Mouse (Mus musculus): ENCODE measurements around the gene Evpl.

Gene Evpl

DNA sequence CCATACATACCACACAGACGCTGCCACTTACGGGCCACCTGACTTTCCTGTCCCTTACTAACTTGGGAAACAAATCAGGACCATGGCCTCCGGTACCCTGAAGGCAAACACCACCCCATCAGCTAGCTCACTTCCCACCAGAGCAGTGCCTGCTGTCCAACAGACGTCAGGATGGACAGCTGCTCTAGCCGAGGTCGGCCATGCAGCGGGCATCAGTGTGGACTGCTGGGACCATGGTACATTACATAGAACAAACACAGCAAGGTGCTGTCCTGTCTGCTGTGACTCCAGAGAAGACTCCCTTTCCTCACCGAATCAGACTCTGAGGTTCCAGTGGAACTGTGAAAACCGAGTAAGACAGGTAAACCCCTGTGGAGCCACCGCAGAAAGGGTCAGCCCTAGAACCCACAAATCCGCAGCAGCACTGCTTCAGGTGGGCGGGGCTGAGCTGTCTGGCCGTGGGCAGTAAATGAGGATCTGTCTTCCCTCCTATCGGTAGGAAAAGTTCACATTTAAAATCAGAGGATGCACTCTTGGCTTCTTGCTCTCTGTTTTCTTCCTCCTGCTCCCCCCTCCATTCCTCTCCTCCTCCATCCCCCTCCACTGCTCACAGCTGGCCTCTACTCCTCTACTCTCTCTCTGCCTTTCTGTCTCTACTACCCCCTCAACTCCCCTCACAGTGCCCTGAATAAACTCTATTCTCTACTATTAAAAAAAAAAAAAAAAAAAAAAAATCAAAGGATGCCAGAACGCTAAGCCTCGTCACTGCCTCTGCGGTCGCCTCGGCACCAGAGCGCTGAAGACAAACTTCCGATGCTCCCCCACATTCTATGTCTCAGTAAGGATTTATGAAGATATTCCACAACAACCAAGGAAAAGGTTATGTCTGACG, 17.5 kb upstream of the Evpl start:
- no peak for DNase-seq (ENCODE audit: low read depth, low spot score)

DNA sequence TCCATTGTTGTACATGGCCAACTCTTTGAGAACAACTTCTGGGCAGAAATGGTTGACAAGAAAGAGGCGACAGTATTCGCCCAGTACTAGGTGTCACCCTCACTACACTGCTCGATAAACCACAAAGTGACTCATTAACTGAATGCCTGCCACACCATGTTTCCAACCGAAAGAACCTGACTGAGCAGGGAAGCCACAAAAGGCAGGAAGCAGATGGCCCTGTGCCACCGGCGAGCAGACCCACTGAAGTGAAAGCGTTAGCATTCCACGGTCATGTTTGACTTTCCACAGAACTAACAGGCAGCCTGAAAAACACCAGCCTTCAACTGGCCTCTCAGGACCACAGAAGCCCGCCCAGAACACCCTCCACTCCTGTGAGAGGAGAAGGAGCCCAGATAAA, 16.8 kb upstream of the Evpl start:
- DNase-seq (ENCODE audit: low read depth, low spot score): no peak

DNA sequence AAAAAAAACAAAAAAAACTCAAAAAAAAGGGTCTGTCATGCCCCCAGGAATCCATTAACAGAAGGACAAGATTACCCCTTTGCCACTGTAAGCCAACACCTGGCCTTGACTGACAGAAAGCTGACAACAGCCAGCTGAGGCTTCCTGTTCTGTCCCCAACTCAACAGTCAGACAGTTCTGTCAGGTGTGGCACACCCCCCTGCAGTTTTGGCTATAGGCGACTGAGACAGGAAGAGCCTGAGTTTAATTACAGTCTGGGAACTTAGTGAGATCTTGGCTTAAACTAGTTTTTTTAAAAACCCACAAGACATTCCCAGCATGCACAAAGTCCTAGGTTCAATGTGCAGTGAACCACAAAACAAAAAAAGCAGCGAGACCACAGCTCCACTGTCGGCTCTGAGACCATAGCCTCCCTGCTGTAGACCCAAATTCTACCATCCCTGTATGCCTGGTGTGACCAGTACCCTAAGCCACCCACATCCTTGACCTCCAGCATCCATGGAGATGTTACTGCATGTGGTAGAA, 15.3 kb upstream of the Evpl start:
- no peak for DNase-seq (ENCODE audit: low read depth, low spot score)

DNA sequence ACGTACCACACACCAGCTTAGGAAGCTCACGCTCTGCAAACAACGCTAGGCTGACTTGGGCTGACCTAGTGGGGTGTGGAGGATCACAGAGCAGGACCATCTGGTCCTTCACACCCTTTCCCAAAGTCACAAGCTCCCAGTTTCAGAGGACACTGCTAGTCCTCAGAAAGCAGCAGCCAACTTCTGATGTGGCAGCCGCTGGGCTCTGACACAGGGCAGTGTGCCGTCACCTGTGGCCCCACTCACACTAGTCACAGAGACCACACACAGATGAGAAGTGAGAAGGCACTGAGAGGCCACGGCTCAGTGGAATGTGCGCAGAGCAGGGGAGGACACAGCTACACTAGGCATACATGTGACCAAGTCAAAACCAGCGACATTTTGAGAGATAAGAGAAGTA, 13.0 kb upstream of the Evpl start:
- DNase-seq (ENCODE audit: low read depth, low spot score): no peak

DNA sequence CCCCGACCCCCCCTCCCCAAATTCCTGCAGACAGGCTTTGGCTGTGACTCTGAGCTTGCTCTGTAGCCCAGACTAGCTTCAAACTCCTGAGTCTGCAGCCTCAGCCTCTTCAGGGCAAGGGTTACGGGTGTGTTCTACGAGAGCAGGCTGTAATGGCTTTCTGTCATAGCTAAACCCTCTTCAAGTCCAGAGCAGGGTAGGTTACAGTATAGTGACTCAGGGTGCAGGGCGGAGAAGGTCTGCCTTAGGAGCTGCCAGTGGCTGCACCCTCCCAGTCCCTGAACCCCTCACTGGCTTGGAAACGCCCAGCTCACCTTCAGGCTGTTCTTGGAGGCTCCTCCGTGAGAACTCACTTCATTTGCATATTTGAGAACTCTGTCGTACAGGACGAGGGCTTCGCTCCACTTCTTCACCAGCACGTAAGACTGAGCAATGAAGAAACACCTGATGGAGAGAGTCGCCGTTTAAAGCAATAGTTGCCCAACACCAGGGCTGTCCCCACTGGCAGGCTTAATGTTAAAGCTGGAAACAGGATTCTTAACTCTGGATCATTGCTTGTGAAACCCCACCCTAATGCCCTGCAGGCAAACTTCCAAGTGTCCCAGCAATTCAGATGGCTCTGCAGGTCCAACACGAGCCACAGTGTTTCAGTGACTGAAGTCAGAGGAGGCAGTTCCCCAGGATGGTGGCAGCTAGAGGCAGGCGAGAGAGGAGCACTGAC, 9.8 kb upstream of the Evpl start:
- DNase-seq (ENCODE audit: low read depth, low spot score): peak; percentile 75

DNA sequence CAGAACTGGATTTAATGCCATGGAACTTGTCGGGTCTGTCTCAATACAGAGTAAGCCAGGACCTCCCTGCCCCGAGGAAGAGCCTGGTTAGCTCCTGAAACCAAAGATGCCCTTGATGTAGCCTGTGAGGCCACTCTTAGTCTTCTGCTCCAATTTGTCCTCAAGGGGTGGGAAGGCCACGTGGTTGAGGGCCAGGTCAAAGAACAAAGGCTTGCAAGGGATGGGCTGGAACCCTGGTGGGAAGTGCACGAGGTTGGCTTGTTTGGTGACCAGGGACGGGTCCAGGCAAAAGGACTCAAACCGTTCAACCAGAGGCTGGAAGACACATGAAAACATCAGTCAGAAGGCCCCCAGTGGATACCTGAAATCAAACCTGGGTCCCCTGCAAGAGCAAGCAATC, 7.7 kb upstream of the Evpl start:
- no peak for DNase-seq (ENCODE audit: low read depth, low spot score)

DNA sequence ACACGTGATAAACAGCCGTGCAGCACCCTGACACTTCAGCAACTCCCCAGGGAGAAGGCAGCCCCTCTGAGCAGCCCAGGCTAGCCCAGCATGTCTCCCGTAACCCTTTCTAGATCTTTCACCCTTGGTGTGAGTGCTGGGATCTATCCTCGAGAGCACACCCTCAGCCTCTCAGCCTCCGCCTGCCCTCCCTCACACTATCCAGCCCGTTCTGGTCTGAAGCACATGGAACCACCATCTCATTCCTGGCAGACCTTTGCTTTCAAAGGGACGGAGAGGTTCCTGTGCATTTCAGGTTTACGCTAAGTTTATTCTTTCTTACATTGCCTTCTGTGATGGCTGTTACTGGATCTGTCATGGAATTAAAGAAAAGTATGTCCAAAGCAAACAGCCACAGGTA, 6.7 kb upstream of the Evpl start:
- no peak for DNase-seq (ENCODE audit: low read depth, low spot score)

DNA sequence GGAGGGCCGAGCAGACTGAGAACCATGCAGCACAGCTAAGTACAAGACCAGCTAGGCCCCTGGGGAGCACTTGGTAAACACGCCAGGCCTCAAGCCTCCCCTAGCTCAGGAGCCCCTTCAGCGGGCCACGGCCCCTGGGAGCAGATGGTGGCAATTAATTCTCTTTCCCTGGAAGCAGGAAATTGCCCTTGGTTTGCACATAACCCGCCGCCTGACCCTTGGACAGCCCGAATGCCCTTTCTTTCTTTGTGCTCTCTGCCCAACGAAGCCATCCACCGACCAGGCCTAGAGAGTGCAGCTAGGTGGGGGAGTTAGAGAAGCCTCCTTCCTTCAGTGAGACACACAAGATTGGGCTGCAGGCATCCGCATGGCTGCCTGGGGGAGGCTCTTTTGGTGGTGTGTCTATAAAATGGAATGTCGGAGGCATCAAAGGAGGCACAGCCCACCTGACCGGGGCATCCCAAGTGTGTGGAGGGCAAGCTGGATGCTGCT, 3.9 kb upstream of the Evpl start:
- peak; percentile 27 for DNase-seq (ENCODE audit: low read depth, low spot score)

DNA sequence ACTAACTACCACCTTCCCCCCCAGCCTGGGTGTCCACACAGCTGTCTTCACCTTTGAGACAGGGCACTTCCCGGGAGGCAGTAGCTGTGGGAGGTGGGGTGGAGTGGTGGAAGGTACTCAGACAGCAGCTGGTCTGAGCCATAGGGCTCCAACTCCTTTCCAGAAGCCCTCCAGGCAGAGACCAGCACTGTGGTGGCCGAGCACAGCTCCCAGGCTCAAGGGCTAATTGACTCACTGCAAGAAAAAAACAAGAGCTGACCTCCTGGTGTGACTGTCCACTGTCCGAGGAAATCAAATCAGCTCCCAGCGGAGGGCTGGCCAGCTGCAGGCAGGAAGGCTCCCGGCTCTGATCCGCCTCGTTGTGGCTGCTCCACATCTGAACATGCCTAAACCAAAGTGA, 1.9 kb upstream of the Evpl start:
- DNase-seq (ENCODE audit: low read depth, low spot score): no peak

DNA sequence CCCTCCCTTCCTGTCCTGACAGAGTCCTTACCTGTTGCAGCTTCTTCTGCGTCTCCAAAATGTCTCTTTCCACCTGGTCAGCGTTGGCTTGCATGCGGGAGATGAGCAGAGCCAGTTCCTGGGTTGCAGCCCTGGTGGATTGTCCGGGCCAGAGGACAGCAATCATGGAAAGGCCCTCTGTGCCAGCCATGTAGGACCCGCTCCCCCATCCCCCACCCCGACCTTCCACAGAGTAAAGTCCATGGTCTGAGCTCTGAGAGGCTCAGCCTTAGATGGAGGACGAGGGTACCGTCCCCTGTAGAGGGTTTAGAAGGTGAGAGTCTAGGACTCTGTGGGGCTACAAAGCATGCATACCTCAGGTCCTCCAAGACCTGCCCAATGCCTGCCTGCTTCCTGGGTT, 3.0 kb downstream of the Evpl start:
- DNase-seq (ENCODE audit: low read depth, low spot score): no peak

DNA sequence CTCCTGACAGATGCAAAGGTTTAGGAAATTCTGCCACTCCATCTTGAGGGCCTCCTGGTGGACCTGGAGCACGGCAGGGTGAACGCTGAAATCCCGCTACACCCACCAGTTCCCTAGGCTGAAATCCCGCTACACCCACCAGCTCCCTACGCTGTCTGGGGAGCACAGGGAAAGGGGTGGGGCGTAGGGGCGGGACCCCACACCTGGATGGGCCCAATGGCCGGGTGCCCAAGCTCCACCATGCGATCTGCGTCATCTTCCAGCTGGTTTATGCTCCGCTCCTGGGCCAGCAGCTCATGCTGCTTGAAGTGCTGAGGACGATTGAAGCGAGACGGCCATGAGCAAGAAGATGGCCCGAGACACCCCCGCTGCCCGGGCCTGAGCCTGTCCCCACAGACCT, 5.5 kb downstream of the Evpl start:
- DNase-seq (ENCODE audit: low read depth, low spot score): peak; percentile 45

DNA sequence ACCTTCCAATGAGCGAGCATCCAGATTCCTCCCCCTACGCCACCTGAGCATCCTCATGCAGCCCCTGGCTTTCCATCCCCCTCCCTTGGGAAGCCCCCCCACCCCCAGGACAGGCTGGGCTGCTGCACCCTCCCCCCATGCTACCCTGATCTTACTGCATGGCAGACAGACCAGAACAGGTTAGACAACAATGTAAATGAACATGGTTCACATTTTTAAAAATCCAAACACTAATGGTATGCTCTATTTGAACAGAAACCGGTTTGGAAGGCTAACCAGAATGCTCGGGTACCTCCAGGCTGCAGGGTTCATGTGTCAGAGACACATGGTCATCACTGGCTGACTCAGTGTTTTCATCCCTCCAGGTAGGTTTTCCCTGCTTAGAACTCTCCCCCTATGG, 9.2 kb downstream of the Evpl start:
- no peak for DNase-seq (ENCODE audit: low read depth, low spot score)

DNA sequence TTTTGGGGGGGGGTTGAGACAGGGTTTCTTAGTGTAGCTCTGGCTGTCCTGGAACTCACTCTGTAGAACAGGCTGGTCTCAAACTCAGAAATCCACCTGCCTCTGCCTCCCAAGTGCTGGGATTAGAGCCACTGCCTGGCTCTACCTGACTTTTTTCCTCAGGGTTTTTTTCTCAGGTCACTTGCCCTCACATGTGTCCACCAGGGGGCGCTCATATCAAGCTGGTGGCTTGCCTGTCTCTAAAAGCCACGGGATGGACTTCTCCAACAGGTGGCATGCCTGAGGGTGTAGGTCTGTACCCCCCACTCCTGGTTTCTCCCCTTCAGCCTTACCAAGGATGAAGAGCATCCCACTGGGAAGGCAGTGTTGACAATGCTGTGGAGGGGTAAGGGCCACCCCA, 11.5 kb downstream of the Evpl start:
- peak; percentile 88 for DNase-seq (ENCODE audit: low read depth, low spot score)

DNA sequence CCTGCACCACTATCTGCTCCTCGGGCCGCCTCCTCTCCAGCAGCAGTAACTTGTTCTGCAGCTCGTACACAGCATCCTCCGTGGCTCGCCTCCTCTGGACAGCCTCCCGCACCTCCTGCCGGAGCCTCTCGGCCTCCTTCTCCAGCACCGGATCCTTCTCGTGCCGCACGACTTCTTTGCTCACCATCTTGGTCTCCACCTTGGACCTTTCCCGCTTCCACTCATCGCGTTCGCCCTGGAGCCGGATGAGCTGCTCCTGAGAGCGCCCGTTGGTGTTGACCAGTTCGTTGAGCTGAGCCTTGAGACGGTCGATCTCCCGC, 15.2 kb downstream of the Evpl start:
- no peak for DNase-seq (ENCODE audit: low read depth, low spot score)

DNA sequence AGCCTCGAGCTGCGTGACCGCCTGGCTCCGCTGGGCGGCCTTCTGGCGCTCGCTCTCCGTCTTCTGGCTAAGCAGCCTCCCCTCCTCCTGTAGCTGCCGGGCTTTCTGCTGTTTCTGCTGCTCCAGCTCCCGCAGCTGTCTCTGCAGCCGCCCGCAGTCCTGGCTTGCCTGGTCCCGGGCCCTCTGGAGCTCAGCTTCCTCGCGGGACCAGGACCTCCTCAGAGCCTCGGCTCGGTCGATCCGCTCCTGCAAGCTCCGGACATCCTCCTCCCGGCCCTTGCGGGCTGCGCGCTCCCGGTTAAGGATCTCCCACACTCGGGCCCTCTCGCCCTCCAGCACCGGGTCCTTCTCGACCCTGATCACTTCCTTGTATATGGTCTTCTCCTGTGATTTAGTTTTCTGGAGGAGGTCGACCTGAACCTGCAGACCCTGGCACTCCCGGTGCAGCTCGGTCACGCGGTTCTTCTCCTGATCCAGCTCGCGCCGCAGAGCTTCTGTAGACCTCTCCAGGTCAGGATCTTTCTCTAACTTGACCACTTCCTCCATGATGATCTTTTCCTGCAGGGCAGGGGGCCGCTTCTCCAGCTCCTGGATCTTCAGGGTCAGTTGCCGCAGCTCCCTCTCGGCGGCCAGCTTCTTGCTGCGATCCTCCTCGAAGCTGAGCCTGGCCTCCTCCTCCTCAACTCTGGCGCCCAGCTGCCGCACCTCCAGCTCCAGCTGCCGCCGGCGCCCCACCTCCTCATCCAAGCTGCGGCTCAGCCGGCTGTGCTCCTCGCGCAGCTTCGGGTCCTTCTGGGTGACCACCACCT, 15.7 kb downstream of the Evpl start:
- DNase-seq (ENCODE audit: low read depth, low spot score): peak; percentile 69

DNA sequence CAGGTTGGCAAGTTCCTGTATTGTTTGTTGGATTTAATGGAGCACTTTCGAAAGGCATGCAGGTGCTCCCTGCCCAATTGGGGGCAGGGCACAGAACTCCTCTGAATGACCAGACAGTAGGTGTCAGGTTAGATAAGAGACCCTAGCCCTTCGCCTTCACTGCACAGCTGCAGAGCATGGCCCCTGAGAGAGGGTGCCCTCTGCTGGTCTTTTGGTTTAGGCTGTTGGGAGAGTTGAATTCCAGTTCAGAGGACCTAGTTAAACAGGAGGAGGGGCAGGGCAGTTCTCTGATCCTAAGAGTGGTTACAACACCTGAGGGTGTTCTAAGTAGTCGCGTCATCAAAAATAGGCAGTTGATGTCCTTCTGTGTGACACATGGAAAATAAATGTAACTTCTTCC, 18.0 kb downstream of the Evpl start:
- DNase-seq (ENCODE audit: low read depth, low spot score): peak; percentile 85

DNA sequence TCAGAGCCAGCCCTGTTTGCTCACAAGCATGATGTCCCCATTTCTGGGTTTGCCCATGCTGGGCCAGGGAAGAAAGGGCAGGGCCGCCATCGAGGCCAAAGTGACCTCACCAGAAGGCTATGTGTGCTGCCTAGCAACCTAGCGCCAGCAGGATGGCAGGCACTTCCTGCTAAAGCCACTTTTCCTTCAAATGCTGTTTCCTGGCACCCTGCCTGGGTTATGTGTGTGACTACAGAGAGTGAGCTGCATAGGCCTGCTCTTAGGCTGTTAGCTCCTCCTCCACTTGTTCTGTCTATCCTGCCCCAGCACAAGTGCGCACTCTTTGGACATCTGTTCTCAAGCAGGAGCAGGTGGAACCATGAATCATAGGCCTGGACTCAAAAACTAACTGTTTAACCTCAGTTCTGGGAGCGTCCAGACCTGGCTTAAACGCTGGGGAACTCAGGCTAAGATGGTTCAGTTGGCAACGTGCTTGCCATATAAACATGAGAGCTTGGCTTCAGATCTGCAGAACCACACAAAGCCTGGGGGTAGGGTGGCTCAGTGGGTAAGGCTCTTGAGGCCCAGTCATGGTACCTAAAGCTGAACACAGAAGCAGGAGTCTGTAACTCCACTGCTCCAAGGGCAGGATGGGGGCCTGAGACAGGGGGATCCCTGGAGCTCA, 19.0 kb downstream of the Evpl start:
- no peak for DNase-seq (ENCODE audit: low read depth, low spot score)

DNA sequence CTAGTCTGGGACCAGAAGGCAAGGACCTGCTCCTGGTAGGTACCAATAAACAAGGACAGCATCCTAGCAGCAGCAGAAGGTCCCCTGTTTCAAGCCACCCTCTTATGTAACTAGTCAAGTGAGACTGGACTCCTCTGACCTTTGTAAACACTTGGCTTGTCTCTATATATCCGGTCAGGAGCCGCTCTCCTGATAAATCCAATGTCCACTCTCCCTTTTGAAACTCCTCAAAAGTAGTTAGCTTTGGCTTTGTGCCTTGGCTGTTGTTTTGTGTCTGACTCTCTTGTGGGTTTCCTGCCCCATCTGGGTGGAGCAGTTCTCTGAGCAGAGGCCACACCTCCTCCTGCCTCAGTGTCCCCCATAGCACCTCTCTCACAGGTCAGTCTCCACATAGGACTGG, 19.6 kb downstream of the Evpl start:
- no peak for DNase-seq (ENCODE audit: low read depth, low spot score)

DNA sequence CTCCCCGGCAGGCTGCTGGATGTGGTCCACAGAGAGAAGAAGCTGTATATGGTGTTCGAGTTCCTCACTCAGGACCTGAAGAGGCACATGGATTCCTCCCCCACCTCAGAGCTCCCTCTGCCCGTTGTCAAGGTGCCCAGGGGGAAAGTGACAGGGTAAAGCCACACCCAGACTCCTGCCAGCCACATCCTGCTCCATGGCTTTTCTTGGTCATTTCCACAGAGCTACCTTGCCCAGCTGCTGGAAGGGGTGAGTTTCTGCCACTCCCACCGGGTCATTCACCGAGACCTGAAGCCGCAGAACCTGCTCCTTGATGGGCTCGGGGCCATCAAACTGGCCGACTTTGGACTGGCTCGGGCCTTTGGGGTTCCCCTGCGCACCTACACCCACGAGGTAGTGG, 21.3 kb downstream of the Evpl start:
- DNase-seq (ENCODE audit: low read depth, low spot score): no peak

DNA sequence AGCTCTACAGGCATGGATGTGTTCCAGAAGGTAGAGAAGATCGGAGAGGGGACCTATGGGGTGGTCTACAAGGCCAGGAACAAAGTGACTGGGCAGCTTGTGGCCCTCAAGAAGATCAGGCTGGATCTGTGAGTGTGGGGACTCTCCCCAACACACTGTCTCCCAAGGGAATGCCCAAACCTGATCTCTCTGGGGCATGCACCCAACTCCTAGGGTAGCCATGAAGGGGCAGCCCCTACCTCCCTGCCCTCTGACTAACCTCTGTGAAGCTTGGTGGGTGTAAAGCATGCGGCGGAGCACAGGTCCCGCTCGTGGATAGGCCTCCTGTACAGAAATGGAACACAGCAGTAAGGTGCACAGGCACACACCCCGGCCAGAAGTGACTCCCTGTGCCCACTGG, 21.9 kb downstream of the Evpl start:
- no peak for DNase-seq (ENCODE audit: low read depth, low spot score)

DNA sequence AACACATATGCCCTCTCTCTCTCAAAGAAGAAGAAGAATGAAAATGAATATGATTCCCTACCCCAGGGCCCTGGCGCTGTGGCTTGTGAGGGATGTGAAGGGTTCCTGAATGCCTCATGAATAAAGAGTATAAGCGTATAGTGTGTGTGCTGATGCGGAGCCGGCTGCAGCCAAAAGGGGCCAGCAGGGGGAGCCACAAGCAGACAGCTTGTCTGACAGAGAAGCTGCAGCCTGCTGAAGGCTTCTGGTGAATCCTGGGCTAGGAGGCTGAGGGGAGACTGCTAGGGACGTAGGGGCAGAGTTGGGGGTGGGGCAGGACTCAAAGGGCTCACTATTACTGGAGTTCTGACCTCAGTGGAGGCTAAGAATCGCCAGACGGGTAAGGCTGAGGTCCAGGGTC, 22.7 kb downstream of the Evpl start:
- DNase-seq (ENCODE audit: low read depth, low spot score): peak; percentile 89
